Mouse (Mus musculus): ENCODE results near the gene Prkci.

DNA sequence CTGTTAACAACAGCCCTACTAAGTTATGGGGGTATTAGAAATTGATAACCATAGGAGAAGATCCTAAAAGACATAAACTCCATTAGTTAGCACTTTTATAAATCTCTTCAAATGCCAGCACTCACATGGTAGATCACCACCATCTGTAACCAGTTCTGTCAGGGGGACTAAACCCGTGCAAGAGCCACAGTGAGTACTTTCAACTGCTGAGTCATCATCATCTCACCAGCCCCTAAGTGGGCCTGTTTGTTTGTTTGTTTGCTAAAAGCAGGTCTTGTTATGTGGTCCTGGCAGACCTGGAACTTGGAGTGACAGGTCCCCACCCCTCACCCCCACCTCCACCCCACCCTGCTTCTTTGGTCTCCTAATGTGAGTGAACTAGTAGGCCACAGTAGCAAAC is 23.7 kb downstream of the Prkci start:
- no peak for TF ChIP-seq EP300 (IDR thresholded peaks at IDR 0.05; ENCODE audit: insufficient read depth, low read depth, low read length)
- TF ChIP-seq POLR2A (IDR thresholded peaks at IDR 0.05; ENCODE audit: insufficient read depth, low read length): no peak
